Mouse (Mus musculus) thymus, adult 2 months (tissue): ENCODE measurements around the gene Htt.

Experiments
- CTCF ChIP-seq: fragments of 200-500 bp; IDR thresholded peaks from 2 replicates; pipeline ENCODE4 v1.5.1; 2012; ENCODE audit warnings: mild to moderate bottlenecking, control low read depth, low read length, moderate library complexity, borderline replicate concordance; ENCODE audit not compliant: control insufficient read depth, poor library complexity, insufficient read depth; ENCODE audit errors: extremely low read depth
- POLR2A ChIP-seq: fragments of 200-500 bp; IDR thresholded peaks from 2 replicates; pipeline ENCODE4 v1.6.1; 2012; ENCODE audit warnings: mild to moderate bottlenecking, low read length, control low read depth, moderate library complexity; ENCODE audit not compliant: control insufficient read depth, poor library complexity, insufficient read depth; ENCODE audit errors: extremely low read depth

DNA sequence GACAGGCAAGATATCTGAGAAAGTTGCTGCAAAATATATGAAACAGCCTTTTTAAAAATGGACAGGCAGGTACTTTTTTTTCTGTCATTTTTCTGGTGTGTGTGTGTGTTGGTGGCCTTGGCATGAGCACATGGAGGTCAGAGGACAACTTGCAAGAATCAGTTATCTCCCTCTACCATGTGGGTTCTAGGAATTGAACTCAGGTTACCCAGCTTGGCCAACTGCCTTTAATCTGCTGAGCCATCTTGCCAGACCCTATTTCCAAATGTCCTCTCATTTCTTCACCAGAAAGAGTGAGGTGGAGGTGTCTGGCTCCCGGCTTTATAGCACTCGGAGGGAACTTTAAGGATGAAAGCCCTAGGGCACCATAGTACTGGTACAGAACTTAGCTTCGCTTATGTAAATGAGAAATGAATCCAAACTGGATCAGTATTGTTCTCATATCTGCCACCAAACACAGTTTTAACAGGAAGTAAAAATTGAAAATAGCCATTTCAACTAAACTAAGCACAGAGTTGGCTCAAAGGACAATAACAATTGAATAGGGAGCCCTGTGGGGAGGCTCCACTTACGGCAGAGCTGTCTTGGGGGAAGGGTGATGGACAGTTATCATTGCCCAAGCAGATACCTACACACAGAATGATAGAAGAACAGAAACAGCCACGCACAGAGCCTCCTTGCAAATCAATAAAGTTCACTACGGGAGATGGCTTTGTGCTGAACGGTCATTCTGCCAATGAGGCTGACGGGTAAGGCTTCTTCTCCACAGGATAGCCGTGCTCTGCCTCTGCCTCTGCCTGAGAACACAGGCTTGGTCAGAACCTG lies 168.8 kb downstream of the Htt start:
- no peak for TF ChIP-seq CTCF
- no peak for TF ChIP-seq POLR2A
